In the genomic region with DNA sequence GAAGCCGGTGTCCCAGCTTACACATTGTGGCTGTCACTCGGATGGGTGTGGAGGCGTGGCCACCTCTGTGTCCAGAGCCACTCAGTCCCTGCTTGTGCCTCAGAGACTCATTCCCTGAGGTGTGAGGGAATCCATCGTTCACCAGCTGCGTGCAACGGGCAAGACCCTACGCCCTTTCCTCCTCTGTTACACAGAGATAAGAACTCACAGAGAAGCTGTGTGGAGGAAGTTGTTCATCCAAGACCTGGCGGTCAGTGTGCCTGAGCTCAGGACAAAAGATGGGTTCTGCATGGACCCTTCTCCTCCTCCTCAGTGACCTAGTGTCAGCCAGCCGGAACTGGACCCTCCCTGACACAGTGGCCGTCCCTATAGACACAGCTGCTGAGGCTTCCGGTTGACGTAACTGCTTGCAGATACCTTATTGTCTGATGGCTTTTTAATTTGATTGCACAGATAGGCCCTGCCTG, we compare ENCODE assay signal across 8 mouse cellular contexts.
DNase-seq lines count a peak whose midpoint lies in the region; ATAC-seq and TF ChIP-seq lines count a peak whose summit lies in the region.
"Had no signal": no experiment of that assay in that cellular context is flagged by ENCODE, and none has a peak within 500 bp of the region (broad histone marks: within the 10 kb centered on the region; RNA-seq: fewer than 3 reads in every experiment).

No protein-coding gene starts in this region.

- peaks cover 7 to 12% of the 10 kb centered on the region in 2 experiments for H3K4me1 ChIP-seq in MEL (ENCODE audit: control insufficient read depth in 1 of 2, insufficient read depth in 2 of 2, low read length in 2 of 2)
- H3K4me1 ChIP-seq in hindbrain, embryonic 11.5 days (replicated peaks; ENCODE audit: control insufficient read depth, insufficient read depth, low read length) = peaks cover 11% of the 10 kb centered on the region; the same call in 1 of the 2 replicates

- peak; percentile 44 for DNase-seq in CD4-positive, CD25-positive, alpha-beta regulatory T cell, adult 2 months (ENCODE audit: low read depth, low spot score)
- peak; percentile 58 for DNase-seq in MEL (ENCODE audit: low read depth, low spot score)
- DNase-seq in hindbrain, embryonic 11.5 days (ENCODE audit: low spot score) = no peak
- peak; percentile 59 for DNase-seq in lung, postnatal 10 days
- DNase-seq in gastrocnemius, postnatal 25 days = no peak
- no peak for DNase-seq in gastrocnemius, adult 18-20 months (ENCODE audit: low spot score)
- DNase-seq in gastrocnemius, postnatal 10 days = no peak
- DNase-seq: adrenal gland, adult 2 months had no signal

- no peak overlapping the region for H3K27ac ChIP-seq in MEL (ENCODE audit: control insufficient read depth, low read depth, low read length)
- no peak overlapping the region for H3K27ac ChIP-seq in hindbrain, embryonic 11.5 days (ENCODE audit: low read depth, low read length)

- no peaks in the 10 kb centered on the region for H3K27me3 ChIP-seq in MEL (ENCODE audit: control insufficient read depth in 1 of 2, insufficient read depth in 2 of 2, low read length in 2 of 2)
- H3K27me3 ChIP-seq in hindbrain, embryonic 11.5 days (ENCODE audit: control insufficient read depth, insufficient read depth, low read length) = no peaks in the 10 kb centered on the region

- no peak overlapping the region for H3K9ac ChIP-seq in MEL (ENCODE audit: control insufficient read depth, low read depth, low read length, poor library complexity, severe bottlenecking)
- H3K9ac ChIP-seq in hindbrain, embryonic 11.5 days (ENCODE audit: low read depth, low read length) = no peak overlapping the region

- H3K4me3 ChIP-seq in MEL (ENCODE audit: control insufficient read depth in 1 of 2, insufficient read depth in 1 of 2, low read depth in 2 of 2, low read length in 2 of 2) = no peak overlapping the region
- H3K4me3 ChIP-seq in hindbrain, embryonic 11.5 days (ENCODE audit: low read depth, low read length) = no peak overlapping the region

- TF ChIP-seq EP300 in MEL (IDR thresholded peaks at IDR 0.05; ENCODE audit: low read depth in 1 of 2, low read length in 2 of 2) = peak; percentile 69 to 71

- H3K36me3 ChIP-seq in MEL (ENCODE audit: control insufficient read depth in 1 of 2, insufficient read depth in 2 of 2, low read length in 2 of 2) = peaks cover 0 to 7% of the 10 kb centered on the region in 2 experiments; a peak in 2 of 4 replicates
- no peaks in the 10 kb centered on the region for H3K36me3 ChIP-seq in hindbrain, embryonic 11.5 days (ENCODE audit: control insufficient read depth, insufficient read depth, low read length)

- no peaks in the 10 kb centered on the region for H3K79me2 ChIP-seq in MEL (ENCODE audit: control insufficient read depth, insufficient read depth, low read length, poor library complexity)

- peak; percentile 50 for ATAC-seq in hindbrain, embryonic 11.5 days (ENCODE audit: low FRiP score)

- no peak for TF ChIP-seq CTCF in MEL (IDR thresholded peaks at IDR 0.05 in 2 of 3, conservative IDR thresholded peaks at IDR 0.05 in 1 of 3; ENCODE audit: control insufficient read depth in 1 of 3, insufficient read depth in 1 of 3, low read depth in 2 of 3, low read length in 3 of 3, poor library complexity in 1 of 3, severe bottlenecking in 1 of 3)

- TF ChIP-seq RAD21 in MEL (IDR thresholded peaks at IDR 0.05; ENCODE audit: low read depth, low read length) = no peak

- TF ChIP-seq POLR2A in MEL (IDR thresholded peaks at IDR 0.05; ENCODE audit: control insufficient read depth in 1 of 2, insufficient read depth in 1 of 2, low read depth in 1 of 2, low read length in 2 of 2, poor library complexity in 1 of 2) = no peak

- no peaks in the 10 kb centered on the region for H3K9me3 ChIP-seq in MEL (replicated peaks; ENCODE audit: insufficient read depth, low read length)
- no peaks in the 10 kb centered on the region for H3K9me3 ChIP-seq in hindbrain, embryonic 11.5 days (ENCODE audit: control insufficient read depth, low read length)

- no peak overlapping the region for H3K4me2 ChIP-seq in hindbrain, embryonic 11.5 days (replicated peaks; ENCODE audit: low read depth, low read length)

- WGBS in hindbrain, embryonic 11.5 days = 49% methylated on average over 12 of the region's 12 CpGs

TF ChIP-seq in MEL, 35 proteins besides CTCF, POLR2A, EP300 and RAD21:
- TF ChIP-seq TAL1 (IDR thresholded peaks at IDR 0.05; ENCODE audit: low read length) (peak; percentile 79), ETS1 (IDR thresholded peaks at IDR 0.05; ENCODE audit: low read depth, low read length) (peak; percentile 34; the same call in 1 of the 2 replicates), MXI1 (IDR thresholded peaks at IDR 0.05; ENCODE audit: low read depth, low read length) (no peak), GATA1 (IDR thresholded peaks at IDR 0.05; ENCODE audit: low read depth, low read length) (peak; percentile 54), RCOR1 (IDR thresholded peaks at IDR 0.05; ENCODE audit: low read depth, low read length) (peak; percentile 27; the same call in 1 of the 2 replicates), MAFK (IDR thresholded peaks at IDR 0.05; ENCODE audit: borderline replicate concordance, low read depth, low read length) (no peak), UBTF (IDR thresholded peaks at IDR 0.05; ENCODE audit: borderline replicate concordance, insufficient read depth, low read depth, low read length) (no peak), TCF12 (IDR thresholded peaks at IDR 0.05; ENCODE audit: low read depth, low read length) (peak; percentile 77), POLR2AphosphoS2 (IDR thresholded peaks at IDR 0.05; ENCODE audit: low read length) (no peak), ZNF384 (IDR thresholded peaks at IDR 0.05; ENCODE audit: low read depth, low read length) (no peak)

Comparison
In these comparisons a context has a peak if more than half of its experiments do, and no peak if none do; other contexts are left out.
1. DNase-seq: peak in CD4-positive, CD25-positive, alpha-beta regulatory T cell, adult 2 months (single experiment), MEL (single experiment) and lung, postnatal 10 days (single experiment); none in hindbrain, embryonic 11.5 days (single experiment), gastrocnemius, postnatal 25 days (single experiment), gastrocnemius, adult 18-20 months (single experiment) and gastrocnemius, postnatal 10 days (single experiment).